Mouse (Mus musculus): Measurements from ENCODE around the gene Cox10. TPM values are rescaled to one million over a fixed set of nuclear protein-coding genes. Genes with fewer than 3 reads are reported as not detected.
"Not testable (repeated sequence)": the region's sequence is repeated elsewhere in the genome, so short reads cannot be mapped to it uniquely, and the experiment has no call there.

Cox10 gene
- polyA plus RNA-seq (2014; fragmentation: Nextera tagmentation; extraction: Ambion mirVana), result 25.2 and 26.3 TPM in 2 replicates

DNA sequence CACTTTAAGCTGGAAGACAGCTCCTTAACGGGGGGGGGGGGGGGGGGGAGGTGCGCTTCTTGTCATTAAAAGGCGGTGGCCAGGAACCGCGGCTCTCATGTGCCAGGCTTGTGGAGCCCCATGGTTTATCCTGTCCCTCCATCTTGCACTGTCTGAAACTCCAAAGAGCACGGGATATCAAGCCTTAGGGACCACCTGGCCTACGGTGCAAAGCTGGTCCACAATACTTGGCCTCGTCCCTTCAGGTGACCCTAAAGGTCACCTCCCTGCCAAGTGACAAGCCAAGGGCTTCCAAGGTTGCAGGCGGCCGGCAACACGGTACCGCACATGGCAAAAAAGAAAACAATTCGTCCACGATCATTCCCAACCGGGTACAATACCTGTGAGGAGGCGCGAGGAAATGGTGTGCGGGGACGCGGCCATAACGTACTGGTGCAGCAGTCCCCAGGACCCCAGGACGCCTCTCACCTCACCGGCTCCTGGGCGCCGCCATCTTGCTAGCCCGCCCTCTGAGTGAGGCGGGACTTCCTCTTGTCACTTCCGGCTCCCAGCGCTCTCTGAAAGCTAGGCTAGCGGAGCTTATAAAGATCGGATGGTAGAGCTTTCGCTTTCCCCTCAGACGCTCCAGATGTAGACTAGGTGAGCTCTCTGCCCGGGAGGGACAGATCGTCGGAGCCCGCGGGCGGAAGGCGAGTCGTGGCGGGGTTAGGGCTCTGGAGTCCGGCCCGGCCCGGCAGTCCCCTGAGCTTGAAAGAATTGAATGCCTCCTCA is at the start of gene Cox10:
Cox10 (minus strand) TSS at position 513 of the 771 bp plus-strand sequence.
- ATAC-seq (ENCODE audit: low FRiP score), result peak; percentile 85
- no peaks in the 10 kb centered on the region for H3K9me3 ChIP-seq (ENCODE audit: control insufficient read depth, low read length)
- H3K27me3 ChIP-seq (ENCODE audit: control insufficient read depth, insufficient read depth, low read length), result no peaks in the 10 kb centered on the region
- peak; percentile 91 for DNase-seq (ENCODE audit: low spot score)
- no peaks in the 10 kb centered on the region for H3K4me1 ChIP-seq (replicated peaks; ENCODE audit: control insufficient read depth, insufficient read depth, low read length)
- WGBS, result under 1% methylated on average over 44 of the region's 45 CpGs
- peak within 1 kb of the TSS; percentile 82 for H3K27ac ChIP-seq (ENCODE audit: low read depth, low read length)
- H3K36me3 ChIP-seq (ENCODE audit: control insufficient read depth, insufficient read depth, low read length), result 0 out of 2 replicates have a peak, but pooled peaks cover 3% of the 10 kb centered on the region
- peak within 1 kb of the TSS; percentile 80 for H3K4me3 ChIP-seq (ENCODE audit: low read depth, low read length)
- H3K9ac ChIP-seq (ENCODE audit: low read depth, low read length), result peak within 1 kb of the TSS; percentile 91
- H3K4me2 ChIP-seq (replicated peaks; ENCODE audit: low read depth, low read length), result peak within 1 kb of the TSS; percentile 78

DNA sequence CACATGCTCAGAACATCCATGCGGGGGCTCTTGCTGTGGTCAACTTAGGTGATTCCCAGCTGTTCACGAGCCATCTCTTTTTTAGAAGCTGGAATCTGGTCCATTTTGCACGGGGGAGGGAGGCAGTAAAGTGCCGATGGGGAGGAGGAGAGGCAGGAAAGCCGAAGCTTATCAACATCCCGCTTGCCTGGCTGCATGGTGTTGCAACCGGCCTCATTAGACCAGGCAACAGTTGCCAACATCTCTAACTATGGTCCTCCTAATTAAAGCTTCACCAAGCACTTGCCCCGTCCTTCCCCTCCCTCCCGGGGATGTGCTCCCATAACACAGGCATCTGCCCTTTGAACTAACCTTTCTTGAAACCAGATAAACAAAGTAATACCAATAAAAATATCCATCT is 48.7 kb upstream of the Cox10 start:
- no peaks in the 10 kb centered on the region for H3K4me1 ChIP-seq (replicated peaks; ENCODE audit: control insufficient read depth, insufficient read depth, low read length)
- H3K4me3 ChIP-seq (ENCODE audit: low read depth, low read length), result no peak overlapping the region
- H3K27ac ChIP-seq (ENCODE audit: low read depth, low read length), result no peak overlapping the region
- no peak overlapping the region for H3K9ac ChIP-seq (ENCODE audit: low read depth, low read length)
- H3K27me3 ChIP-seq (ENCODE audit: control insufficient read depth, insufficient read depth, low read length), result no peaks in the 10 kb centered on the region
- H3K4me2 ChIP-seq (replicated peaks; ENCODE audit: low read depth, low read length), result no peak overlapping the region
- no peak for DNase-seq (ENCODE audit: low spot score)
- H3K36me3 ChIP-seq (ENCODE audit: control insufficient read depth, insufficient read depth, low read length), result no peaks in the 10 kb centered on the region
- ATAC-seq (ENCODE audit: low FRiP score), result no peak
- no peaks in the 10 kb centered on the region for H3K9me3 ChIP-seq (ENCODE audit: control insufficient read depth, low read length)
- 82% methylated on average over 9 of the region's 9 CpGs for WGBS

DNA sequence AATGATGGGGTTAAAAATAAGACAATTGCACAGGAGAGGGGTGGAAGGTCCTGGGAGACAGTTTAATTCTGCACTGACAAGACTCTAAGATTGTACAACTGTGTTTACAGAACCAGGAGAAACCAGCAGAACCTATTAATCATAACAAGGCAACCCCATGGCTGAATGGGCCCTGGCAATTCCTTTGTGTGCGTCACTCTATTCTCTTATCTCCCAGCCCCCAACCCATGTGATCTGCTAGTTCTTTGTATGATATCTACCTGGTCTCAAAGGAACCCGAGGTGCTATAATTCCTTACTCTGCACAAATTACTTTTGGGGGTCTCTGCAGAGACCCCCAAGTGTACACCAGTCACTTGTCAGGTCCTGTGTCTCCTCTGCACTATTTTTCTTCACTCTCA is 46.2 kb upstream of the Cox10 start:
- H3K9me3 ChIP-seq (ENCODE audit: control insufficient read depth, low read length), result no peaks in the 10 kb centered on the region
- ATAC-seq (ENCODE audit: low FRiP score), result no peak
- no peaks in the 10 kb centered on the region for H3K4me1 ChIP-seq (replicated peaks; ENCODE audit: control insufficient read depth, insufficient read depth, low read length)
- DNase-seq (ENCODE audit: low spot score), result no peak
- H3K36me3 ChIP-seq (ENCODE audit: control insufficient read depth, insufficient read depth, low read length), result no peaks in the 10 kb centered on the region
- no peaks in the 10 kb centered on the region for H3K27me3 ChIP-seq (ENCODE audit: control insufficient read depth, insufficient read depth, low read length)
- no peak overlapping the region for H3K4me3 ChIP-seq (ENCODE audit: low read depth, low read length)
- 77% methylated on average over 2 of the region's 2 CpGs for WGBS
- H3K4me2 ChIP-seq (replicated peaks; ENCODE audit: low read depth, low read length), result no peak overlapping the region
- H3K9ac ChIP-seq (ENCODE audit: low read depth, low read length), result no peak overlapping the region
- no peak overlapping the region for H3K27ac ChIP-seq (ENCODE audit: low read depth, low read length)

DNA sequence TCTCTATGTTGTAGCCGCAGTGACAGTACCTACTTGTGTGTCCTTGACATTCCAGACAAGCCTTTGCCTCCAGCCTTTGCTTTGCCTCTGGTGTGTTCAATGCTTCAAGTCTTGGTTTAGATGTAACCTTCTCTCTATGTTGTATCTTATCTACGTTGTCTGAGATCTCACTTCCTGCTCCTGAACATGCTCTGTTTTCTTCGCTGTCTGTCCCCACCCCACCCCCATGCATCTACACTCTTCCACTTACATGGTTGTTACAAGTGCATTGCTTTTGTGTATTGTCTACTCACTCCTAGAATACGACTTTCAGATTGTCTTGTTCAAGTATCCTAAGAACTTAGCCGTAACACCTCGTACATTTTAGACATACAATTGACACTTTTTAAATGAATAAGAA is 43.9 kb upstream of the Cox10 start:
- not testable (repeated sequence) for DNase-seq (ENCODE audit: low spot score); H3K9ac ChIP-seq (ENCODE audit: low read depth, low read length); H3K27me3 ChIP-seq (ENCODE audit: control insufficient read depth, insufficient read depth, low read length); H3K4me1 ChIP-seq (replicated peaks; ENCODE audit: control insufficient read depth, insufficient read depth, low read length); H3K4me2 ChIP-seq (replicated peaks; ENCODE audit: low read depth, low read length); H3K36me3 ChIP-seq (ENCODE audit: control insufficient read depth, insufficient read depth, low read length); H3K4me3 ChIP-seq (ENCODE audit: low read depth, low read length); H3K9me3 ChIP-seq (ENCODE audit: control insufficient read depth, low read length); ATAC-seq (ENCODE audit: low FRiP score); H3K27ac ChIP-seq (ENCODE audit: low read depth, low read length)
- 90% methylated on average over 6 of the region's 6 CpGs for WGBS

DNA sequence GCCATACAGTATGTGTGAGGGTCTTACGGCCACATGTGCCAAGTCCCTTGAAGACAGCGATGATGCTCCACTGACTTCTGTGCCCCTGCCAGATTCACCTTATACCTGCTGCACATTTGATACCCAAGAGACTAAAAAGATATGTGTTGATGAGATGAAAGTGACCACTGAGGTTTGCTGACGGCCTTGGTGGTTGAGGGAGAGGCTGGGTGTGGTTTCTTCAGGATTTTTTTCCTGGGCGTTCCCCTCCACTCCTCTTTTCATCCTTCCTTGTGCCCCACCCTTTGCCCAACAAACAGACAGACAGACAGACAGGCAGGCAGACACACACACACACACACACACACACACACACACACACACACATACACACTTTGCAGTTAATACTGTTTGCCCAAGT is 37.4 kb upstream of the Cox10 start:
- Histone ChIP-seq H3K4me1 (replicated peaks; ENCODE audit: control insufficient read depth, insufficient read depth, low read length) (no peaks in the 10 kb centered on the region), H3K27ac (ENCODE audit: low read depth, low read length) (no peak overlapping the region), H3K27me3 (ENCODE audit: control insufficient read depth, insufficient read depth, low read length) (no peaks in the 10 kb centered on the region), H3K4me3 (ENCODE audit: low read depth, low read length) (no peak overlapping the region), H3K4me2 (replicated peaks; ENCODE audit: low read depth, low read length) (no peak overlapping the region), H3K36me3 (ENCODE audit: control insufficient read depth, insufficient read depth, low read length) (no peaks in the 10 kb centered on the region), H3K9ac (ENCODE audit: low read depth, low read length) (no peak overlapping the region), H3K9me3 (ENCODE audit: control insufficient read depth, low read length) (no peaks in the 10 kb centered on the region)
- ATAC-seq (ENCODE audit: low FRiP score) (no peak), DNase-seq (ENCODE audit: low spot score) (no peak)
- 91% methylated on average over 4 of the region's 4 CpGs for WGBS

DNA sequence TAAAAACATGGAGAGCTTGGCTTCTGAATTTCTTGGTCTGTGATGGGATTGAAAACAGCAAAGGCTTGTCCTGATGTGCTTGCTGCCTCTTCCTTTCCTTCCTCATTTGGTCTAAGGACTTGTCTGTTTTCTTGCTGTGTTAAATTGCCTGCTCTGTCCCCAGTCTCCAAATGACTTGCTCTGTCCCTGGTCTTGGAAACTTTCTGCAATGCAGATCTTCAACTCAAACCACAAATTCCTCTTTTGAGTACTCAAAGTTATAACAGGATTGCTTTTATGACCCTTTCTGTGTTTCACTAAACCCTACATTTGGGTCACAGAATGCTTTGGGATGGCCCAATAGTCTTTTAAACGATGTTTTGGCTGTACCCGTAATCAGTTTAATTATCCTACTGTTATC is 36.6 kb upstream of the Cox10 start:
- 94% methylated on average over 2 of the region's 2 CpGs for WGBS
- no peak overlapping the region for H3K27ac ChIP-seq (ENCODE audit: low read depth, low read length)
- H3K4me3 ChIP-seq (ENCODE audit: low read depth, low read length), result no peak overlapping the region
- ATAC-seq (ENCODE audit: low FRiP score), result no peak
- no peaks in the 10 kb centered on the region for H3K36me3 ChIP-seq (ENCODE audit: control insufficient read depth, insufficient read depth, low read length)
- no peaks in the 10 kb centered on the region for H3K27me3 ChIP-seq (ENCODE audit: control insufficient read depth, insufficient read depth, low read length)
- no peak overlapping the region for H3K9ac ChIP-seq (ENCODE audit: low read depth, low read length)
- no peaks in the 10 kb centered on the region for H3K9me3 ChIP-seq (ENCODE audit: control insufficient read depth, low read length)
- H3K4me2 ChIP-seq (replicated peaks; ENCODE audit: low read depth, low read length), result no peak overlapping the region
- H3K4me1 ChIP-seq (replicated peaks; ENCODE audit: control insufficient read depth, insufficient read depth, low read length), result no peaks in the 10 kb centered on the region
- no peak for DNase-seq (ENCODE audit: low spot score)

DNA sequence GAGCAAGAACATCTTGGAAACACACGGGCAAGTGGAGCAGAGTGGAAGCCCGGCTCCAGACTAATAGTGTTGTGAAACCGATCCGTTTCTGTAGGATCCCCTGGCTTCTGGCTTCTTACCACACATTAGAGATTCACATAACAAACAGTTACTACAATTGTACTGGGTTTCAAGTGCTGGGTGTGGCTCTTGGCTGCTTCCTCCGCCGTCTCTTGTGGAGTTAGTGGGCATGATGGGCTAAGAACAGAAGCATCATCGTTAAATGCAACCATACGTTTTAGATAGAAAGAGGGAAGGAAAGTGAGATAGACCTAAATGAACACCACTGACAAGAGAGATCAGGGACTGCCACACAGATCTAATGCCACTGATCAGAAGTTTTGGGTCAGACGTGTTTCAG is 35.8 kb upstream of the Cox10 start:
- Histone ChIP-seq H3K36me3 (ENCODE audit: control insufficient read depth, insufficient read depth, low read length) (no peaks in the 10 kb centered on the region), H3K4me1 (replicated peaks; ENCODE audit: control insufficient read depth, insufficient read depth, low read length) (no peaks in the 10 kb centered on the region), H3K27me3 (ENCODE audit: control insufficient read depth, insufficient read depth, low read length) (no peaks in the 10 kb centered on the region), H3K4me3 (ENCODE audit: low read depth, low read length) (no peak overlapping the region), H3K27ac (ENCODE audit: low read depth, low read length) (no peak overlapping the region), H3K9ac (ENCODE audit: low read depth, low read length) (no peak overlapping the region), H3K9me3 (ENCODE audit: control insufficient read depth, low read length) (no peaks in the 10 kb centered on the region), H3K4me2 (replicated peaks; ENCODE audit: low read depth, low read length) (no peak overlapping the region)
- DNase-seq (ENCODE audit: low spot score) (no peak), ATAC-seq (ENCODE audit: low FRiP score) (no peak)
- WGBS, result 86% methylated on average over 9 of the region's 9 CpGs

DNA sequence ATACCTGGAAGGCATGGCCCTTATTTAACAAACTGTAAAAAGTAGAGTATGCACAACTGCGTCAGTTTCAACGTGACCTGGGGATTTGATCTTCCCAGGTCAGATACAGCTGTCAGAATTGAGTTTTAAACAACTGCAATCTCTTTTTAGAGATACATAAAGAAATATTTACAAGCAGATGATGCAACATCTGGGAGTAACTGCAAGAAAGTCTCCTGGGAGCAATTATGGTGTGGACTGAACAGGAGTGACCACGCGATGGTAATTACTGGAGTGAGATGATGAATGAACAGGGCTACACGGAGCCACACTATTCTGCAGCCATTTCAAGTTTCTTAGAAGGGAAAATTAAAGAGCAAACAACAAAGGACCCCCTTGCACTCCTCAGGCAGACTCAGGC is 20.8 kb upstream of the Cox10 start:
- no peaks in the 10 kb centered on the region for H3K36me3 ChIP-seq (ENCODE audit: control insufficient read depth, insufficient read depth, low read length)
- H3K4me2 ChIP-seq (replicated peaks; ENCODE audit: low read depth, low read length), result no peak overlapping the region
- no peak overlapping the region for H3K9ac ChIP-seq (ENCODE audit: low read depth, low read length)
- H3K4me3 ChIP-seq (ENCODE audit: low read depth, low read length), result no peak overlapping the region
- no peak for DNase-seq (ENCODE audit: low spot score)
- H3K9me3 ChIP-seq (ENCODE audit: control insufficient read depth, low read length), result no peaks in the 10 kb centered on the region
- no peaks in the 10 kb centered on the region for H3K27me3 ChIP-seq (ENCODE audit: control insufficient read depth, insufficient read depth, low read length)
- ATAC-seq (ENCODE audit: low FRiP score), result no peak
- H3K27ac ChIP-seq (ENCODE audit: low read depth, low read length), result no peak overlapping the region
- WGBS, result 78% methylated on average over 5 of the region's 5 CpGs
- no peaks in the 10 kb centered on the region for H3K4me1 ChIP-seq (replicated peaks; ENCODE audit: control insufficient read depth, insufficient read depth, low read length)

DNA sequence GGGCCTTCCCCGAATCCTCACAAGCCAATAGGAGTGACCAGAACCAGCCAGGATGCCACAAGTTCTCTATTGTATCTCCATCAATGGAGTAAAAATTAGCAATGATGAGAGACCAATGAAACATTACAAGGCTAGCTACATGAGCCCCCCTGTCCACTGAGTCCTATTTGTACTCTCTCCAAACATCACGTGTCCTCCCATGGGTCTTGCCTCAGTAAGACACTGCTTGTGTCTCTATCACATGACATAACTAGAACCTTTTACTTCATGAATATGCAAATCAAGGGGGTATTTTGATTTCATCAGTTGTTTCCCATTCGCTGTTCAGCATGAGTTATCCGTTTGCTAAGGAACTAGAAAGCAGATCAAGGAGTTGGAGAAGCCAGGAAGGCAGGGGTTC is 13.8 kb upstream of the Cox10 start:
- Histone ChIP-seq H3K27me3 (ENCODE audit: control insufficient read depth, insufficient read depth, low read length) (no peaks in the 10 kb centered on the region), H3K9ac (ENCODE audit: low read depth, low read length) (no peak overlapping the region), H3K9me3 (ENCODE audit: control insufficient read depth, low read length) (no peaks in the 10 kb centered on the region), H3K4me1 (replicated peaks; ENCODE audit: control insufficient read depth, insufficient read depth, low read length) (no peaks in the 10 kb centered on the region), H3K36me3 (ENCODE audit: control insufficient read depth, insufficient read depth, low read length) (no peaks in the 10 kb centered on the region), H3K4me2 (replicated peaks; ENCODE audit: low read depth, low read length) (no peak overlapping the region), H3K4me3 (ENCODE audit: low read depth, low read length) (no peak overlapping the region), H3K27ac (ENCODE audit: low read depth, low read length) (no peak overlapping the region)
- 94% methylated on average over 4 of the region's 4 CpGs for WGBS
- DNase-seq (ENCODE audit: low spot score) (no peak), ATAC-seq (ENCODE audit: low FRiP score) (no peak)
